Mouse (Mus musculus) CH12F3 (cell line): ENCODE results near the gene Stpg3.

Experiments
- in situ Hi-C: fragments of 300-500 bp; cut with MboI; formaldehyde crosslinking; loops from 2 replicates; pipeline ENCODE4 v1.14.3; 2020; ENCODE audit warnings: low sequenced_read_pairs

Stpg3 gene

DNA sequence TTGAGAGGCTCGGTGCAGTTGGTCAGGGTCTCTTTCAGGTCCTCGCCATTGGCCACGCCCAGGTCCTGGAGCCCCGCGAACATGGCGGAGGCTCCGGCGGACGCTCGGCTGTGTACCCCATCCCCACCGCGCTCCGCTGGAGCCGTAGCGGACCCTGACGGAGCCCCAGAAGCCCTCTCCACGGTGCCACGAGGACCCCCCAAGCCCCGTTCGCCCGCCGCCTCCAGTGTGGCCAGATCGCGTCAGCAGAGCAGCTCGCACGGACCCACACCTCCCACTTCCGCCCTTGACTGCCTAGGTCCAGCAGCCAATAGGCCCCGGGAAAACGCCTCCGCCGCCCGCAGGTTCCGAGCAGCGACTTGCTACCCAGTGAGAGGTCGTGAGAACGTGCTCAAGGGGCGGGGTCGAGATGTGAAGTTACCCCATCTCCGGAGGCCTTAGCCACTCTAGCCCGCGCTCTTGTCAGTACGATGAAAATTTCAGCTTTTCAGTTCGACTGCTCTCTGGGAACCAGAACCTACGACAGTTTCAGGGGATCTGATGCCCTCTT, 3.2 kb downstream of the Stpg3 start, which contains the start of gene Nelfb:
Gene Nelfb (minus strand): TSS at position 369 of the 550 bp plus-strand sequence.
- in situ Hi-C loops = no loop called here

DNA sequence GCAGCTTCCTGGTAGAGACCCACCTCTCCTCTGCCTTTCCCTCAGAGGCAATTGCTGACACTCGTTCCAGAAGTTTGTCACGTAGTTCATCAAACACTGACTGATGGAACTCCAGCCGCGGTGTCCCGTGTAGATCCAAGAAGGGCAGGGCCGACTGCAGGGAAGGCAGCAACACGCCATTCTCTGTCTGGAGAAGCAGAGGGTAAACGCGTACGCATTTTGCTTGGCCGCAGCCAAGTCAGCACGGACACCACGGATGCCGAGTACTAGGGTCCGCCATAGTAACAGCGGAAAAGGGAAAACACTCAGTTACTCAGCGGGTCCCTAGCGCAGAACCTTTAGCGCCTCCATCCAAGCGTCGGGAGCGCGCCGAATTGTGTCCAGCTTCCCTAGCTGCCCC, 3.8 kb downstream of the Stpg3 start:
- in situ Hi-C loops = no loop called here

DNA sequence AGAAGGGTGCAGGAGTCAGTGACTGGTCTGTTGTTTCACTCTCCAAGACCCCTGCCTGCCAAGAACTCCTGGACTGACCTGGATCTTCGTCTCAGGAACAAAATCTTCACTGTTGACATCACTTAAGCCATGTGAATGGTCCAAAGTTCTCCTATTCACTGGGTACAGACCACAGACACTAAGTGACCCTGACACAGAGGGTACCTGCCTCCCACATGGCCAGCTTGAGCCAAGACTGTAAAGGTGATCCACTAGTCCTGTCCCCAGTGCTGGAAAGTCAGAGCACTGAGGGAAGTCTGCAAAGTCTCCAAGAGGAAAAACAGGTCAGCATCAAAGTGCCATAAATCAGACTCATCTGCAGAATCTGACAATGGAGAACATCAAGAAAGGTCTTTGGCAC, 6.8 kb downstream of the Stpg3 start:
- in situ Hi-C loops = no loop called here

DNA sequence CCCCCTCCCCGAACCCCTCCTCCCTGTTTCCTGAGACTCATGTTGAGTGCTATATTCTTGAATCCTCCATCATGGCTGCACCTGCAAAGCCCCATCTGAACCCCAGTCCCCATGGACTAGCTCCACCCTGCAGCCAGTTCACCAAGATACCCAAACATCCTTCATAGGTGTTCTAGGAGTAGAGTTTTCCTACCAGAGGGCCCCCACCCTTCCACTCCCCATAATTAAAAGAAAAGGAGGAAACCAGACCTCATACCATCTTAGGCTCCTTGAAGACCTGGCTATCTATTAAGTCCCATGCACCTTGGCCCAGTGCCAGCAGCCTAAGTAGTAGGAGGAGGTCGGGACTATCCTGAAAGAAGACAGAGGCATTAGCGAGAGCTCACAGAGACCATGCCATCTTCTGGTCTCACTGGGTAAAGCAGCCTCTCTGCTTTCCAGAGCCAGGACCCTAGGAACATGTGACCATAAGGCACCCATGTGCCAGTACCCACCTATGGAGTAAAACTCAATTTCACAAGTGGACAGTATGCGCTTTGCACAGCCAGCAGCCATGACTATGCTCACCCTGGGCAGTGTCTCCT, 10.7 kb downstream of the Stpg3 start:
- in situ Hi-C loops = no loop called here

DNA sequence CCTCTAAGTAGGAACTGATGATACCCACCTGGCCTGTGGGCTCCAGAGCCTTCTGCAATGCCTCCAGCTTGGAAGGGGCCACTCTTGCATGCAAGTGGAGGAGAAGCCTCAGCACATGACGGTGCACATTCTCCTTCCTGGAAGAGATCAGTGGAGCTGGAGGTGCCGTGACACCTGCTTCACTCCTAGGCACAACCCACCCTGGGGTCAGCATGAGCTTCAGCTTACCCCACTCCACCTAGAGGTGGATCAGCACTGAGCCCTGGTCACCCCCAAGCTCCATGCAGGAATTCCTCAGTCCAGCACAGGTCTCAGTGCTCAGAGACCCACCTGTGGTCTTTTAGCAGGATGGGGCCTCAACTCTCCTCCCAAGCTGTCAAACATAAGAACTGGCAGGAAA, 13.8 kb downstream of the Stpg3 start:
- in situ Hi-C loops = no loop called here

DNA sequence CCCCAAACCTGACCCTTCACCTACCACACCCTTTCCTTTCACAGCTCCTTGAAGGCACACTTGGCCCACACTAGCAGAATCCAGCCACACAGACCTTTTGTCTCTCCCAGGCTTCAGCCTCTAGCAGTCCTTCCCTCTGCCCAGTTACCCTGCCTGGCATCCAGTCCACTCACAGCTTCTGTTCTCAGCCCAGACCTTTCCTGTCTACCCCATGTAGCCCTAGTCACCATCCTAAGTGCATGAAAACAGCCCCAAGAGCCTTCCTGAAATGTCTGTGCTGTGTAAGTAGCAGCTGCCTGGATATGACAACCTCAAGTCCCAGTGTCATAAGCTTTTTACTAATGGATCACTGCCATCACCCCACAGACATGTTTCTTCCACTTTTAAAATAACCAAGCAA, 16.5 kb downstream of the Stpg3 start:
- in situ Hi-C loops = no loop called here

DNA sequence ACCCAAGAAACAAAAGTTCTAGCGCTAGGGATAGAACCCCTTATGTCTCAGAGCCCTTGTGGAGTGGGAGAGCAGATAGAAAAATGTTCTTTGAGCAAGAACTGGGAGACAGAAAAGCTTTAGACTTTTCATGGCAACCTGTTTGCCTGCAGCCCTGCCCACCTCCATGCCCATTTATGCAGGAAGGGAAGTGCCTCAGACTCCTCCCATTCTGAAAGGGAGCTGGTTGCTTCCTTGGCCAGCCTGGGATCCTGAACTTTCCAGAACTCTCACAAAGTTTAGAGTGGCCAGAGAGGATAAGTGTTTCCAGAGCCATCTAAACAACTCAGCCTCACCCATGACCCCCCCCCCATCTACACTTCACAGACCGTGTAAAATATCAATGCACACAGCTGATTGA, 17.2 kb downstream of the Stpg3 start:
- in situ Hi-C loops = no loop called here

DNA sequence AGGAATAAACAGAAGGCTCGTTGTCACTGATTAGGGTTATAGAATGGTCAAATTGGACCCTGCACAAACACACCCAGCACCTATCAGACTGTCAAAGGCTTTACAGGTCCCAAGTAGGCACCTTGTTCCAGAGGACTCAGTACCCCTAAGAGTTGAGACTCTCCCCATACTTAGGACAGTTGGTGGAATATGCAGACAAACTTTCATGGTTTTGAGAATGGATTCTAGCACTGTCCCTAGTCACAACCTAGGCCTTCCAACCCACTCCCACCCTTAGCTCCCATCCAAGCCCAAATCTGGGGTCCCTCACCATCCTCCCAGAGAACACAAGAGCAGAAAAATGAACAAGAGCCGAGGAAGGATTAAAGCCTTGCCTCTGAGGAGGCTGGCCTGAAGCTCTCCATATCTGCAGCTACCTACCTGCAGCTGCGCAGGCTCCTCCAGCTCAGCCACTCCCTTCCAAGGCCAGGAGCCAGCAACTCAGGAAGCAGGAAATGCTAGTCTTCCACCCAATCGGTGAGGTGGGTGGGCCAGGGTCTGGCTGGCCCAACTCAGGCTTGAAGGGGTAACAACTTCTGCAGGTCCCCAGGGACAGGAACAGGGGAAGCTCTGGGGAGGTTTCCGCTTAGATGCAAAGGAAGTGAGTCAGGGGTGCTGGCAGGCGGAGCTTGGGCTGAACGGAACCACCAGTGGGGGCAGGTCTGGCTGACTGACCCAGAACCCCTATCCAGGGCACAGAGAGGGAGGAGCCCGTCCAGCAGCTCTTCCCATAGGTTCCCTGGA, 18.1 kb downstream of the Stpg3 start, which contains the start of gene Tor4a:
Gene Tor4a (minus strand): TSS at position 715 of the 783 bp plus-strand sequence.
- in situ Hi-C loops = no loop called here

DNA sequence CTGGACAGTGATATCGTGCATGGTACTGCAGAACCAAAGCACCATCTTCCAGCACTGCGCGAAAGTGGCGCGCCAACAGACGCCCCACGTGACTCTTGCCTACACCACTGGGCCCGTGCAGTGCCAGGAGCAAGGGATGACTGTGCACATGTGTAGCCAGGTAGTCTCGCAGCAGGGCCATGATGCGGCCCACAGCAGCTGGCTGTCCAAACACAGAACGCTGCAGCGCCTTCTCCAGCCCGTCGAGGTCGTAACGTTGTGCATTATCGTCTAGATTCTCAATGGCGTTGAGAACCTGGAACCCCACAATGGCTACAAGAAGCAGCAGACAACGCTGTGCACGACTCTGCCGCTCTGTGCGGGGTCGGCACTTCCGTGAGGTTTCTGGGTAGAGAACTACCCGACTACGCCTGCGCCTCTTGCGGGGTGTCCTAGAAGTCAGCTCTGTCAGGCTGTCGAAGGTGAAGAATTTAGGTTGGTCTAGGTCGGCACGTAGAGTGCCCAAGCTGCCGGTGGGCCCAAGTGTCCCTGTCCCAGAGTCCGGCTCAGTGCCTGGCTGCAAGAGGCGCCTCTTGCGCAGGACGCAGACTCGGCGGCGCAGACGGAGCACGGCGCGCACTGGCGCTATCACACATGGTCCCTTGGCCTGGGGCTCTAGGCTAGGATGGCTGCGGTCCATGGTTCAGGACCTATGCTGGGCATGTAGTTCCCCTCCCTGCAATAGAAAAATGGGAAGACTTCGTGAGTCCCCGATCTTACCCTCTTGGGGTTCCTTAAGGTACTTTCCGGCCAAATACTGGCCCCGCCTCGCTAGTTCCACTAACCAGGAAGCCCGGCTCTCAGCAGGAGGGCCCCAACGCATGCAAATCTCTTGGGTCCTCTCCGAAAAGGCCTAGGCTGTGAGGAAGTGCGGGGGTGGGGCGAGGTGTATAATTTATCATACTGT, 19.0 kb downstream of the Stpg3 start:
- in situ Hi-C loops = no loop called here

DNA sequence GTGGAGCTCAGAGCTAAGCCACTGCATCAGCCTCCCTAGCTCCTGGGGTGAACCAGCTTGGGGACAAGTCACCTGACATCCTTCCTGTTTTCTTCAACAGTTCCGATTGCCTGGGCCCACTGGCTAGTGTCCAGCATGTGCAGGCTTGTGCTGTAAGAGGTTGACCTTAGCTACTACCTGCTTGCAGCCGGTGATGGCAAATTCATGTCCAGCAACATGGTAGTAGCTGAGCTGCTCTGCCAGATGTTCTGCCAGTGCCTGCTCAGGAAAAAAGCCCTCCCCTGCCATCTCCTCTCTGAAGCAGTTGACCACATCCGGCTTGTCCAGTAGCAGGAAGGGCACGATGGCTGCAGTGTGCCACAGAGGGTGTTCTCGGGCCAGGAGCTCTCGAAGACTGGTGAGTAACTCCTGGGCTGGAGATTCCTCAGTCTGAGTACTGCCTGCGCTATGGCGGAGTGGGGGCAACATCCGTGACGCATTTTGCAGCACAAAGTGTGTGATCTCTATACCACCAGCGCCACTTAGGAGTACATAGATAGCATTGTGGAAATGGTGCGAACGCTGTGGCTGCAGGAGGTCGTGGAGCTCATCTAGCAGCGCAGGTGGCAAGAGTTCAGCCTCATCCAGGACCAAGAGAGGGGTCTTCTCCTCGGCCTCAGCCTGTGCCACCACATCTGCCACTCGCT, 19.8 kb downstream of the Stpg3 start:
- in situ Hi-C loops = no loop called here

DNA sequence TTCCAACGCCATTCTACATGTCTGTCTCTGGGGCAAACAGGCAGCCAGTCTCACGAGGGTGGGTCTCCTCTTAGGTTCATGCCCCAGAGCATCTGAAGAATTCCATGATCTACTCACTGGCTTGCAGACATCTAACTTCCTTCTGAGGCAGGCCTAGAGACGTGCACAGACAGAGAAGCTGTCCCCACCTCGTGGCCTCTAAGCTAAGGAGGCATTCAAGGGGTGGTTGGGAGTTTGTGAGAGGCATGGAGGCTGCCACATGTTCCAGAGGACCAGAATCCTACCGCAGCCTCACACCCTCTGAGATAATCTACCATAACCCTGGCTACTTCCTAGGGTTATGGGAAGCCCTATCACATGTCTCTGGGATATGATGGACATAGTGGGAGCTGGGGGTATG, 20.4 kb downstream of the Stpg3 start:
- in situ Hi-C loops = no loop called here

DNA sequence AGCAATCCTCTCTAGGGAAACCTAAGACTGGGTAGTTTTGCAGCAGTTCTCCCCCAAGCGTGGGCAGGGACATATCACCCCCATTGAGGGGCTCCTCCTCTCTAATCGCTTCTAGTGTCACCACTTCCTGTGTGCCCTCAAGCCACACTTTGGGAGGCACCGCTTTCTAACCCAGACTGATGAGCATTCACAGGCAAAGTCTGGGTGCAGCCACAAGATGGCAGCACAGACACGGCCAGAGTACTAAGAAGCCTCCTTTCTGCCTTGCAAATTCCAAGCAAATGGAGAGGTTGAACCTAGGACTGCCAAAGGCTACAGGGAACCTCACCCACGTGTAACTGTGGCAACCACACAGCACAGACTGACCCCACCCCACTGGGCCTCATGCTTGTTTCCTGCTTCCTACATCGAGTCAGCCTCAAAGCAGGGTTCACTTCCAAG, 21.1 kb downstream of the Stpg3 start:
- in situ Hi-C loops = no loop called here

DNA sequence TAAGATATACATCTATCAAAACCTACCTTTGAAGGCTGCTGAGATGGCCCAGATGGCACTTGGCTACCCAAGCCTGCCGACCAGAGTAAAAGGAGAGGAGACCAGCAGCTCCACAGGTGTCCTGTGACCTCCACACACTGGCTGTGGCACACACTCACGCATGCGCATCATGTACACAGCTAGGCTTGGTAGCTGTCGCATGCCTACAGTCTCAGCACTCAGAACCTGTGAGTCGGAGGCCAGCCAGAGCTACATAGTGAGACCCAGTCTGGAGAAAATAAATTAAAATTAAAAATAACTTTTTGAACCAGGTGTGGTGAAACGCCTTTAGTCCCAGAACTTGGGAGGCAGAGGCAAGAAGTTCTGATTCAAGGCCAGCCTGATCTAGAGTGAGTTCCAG, 26.6 kb downstream of the Stpg3 start:
- in situ Hi-C loops = no loop called here

DNA sequence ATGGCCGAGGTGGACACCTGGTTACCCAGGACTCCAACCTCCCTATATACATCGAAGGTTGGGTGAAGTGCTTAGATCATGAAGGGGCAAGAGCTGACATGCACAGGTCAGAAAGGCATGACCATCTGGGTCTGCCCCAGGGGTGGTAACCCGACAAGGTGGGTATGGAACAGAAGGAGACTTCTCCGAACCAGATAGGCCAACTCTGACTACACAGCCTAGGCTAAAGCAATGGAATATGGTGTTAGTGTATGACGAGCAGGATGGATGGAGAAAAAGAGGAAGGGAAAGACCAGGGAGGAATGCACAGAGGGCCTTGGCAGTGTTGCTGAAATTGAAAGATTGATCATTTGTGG, 27.9 kb downstream of the Stpg3 start:
- in situ Hi-C loops = no loop called here

DNA sequence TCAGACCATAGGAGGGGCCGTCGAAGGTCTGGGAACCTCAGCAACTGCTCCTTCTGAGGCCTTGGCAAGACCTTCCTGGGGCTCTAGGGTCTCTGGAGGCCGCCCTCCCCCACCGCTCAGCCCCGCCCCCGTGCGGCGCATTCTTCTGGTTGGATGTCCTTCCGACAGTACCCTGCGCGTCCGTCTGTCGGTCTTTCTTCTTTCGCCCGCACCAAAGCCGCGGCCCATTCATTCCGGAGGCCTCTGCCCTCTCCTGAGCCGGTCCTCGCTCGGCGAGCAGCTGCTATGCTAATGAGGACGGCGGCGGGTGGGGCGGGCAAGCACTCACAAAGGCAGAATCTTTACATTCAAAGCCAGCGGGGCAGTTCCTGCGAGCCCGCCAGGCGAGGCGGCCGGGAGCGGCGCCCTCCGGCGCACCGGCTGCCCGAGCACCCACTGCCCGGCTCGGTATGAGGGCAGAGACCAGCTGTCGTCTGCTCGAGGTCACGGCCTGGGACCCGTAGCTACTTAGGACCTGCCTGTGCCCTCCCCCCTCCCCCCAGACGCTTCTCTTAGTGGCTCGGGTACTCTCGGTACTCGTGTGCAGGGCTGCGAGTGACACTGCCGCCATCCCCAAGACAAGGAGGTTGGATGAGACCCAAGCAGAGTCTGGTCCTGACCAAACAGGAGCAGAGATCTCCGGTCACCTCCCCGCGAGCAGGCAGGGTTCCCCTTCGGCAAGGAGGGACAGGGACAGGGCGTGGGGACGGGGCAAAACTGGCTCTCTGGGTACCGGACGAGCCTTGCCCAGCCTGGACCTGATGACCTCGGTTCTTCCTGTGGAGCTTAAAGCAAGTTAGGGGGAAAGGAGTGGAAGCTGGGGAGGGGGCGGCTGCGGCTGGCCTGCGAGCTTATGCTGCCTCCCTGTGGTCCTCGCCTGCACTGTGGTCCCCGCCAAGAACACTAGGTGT, 28.5 kb downstream of the Stpg3 start:
- in situ Hi-C loops = no loop called here

DNA sequence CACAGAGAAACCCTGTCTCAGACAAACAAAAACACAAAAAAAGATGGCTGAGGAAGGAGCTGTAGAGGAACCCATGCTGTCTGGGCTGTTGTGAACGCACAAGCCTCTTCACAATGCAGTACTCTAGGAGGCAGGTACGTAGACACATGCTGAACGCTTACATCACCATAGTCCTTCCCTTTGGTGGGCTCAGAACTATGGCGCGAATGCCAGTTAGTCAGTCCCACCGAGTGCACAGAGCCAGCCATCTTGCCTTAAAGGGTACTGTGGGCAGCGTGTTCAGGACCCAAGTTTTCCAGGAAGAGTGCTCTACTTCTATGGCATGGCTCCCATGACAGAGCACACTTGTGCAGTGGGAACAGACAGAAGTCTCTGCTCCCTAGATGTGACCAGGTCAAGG, 29.9 kb downstream of the Stpg3 start:
- in situ Hi-C loops = no loop called here

DNA sequence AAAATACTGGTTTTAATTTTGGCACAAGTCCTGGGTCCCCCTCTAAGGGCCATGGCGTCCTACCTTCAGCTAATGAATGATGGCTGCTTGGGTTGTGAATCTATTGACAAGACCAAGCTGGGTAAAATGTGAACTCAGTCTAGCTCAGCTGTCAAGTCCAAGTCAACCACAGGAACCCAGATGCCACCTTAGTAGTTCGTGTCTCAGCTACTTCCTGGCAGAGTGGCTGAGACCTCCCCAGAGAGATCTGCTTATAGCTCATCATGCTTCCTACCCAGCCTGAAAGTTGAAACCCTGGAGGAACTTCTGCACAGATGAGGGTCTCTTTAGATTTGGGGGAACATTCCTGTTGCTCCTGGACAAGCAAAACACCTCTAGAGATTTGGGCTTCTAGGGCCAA, 31.1 kb downstream of the Stpg3 start:
- in situ Hi-C loops = no loop called here

DNA sequence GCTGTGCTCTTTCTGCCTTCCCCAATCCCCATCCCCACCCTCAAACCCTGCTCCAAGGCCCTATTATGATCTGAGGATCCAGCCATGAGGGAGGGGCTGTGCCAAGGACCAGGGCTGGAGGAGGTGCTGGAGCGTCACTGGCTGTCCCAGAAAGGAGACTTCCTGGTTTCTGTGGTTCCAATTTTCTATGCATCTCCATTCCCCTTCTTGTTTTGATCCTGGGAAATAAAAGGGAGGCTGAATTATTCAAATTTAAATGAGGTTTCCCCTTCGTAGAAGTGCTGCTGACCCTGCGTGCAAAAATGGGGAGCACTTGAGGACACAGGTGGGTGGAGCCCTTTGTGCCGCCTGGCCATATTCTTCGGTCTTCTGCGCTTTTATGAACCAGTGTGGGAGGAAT, 31.8 kb downstream of the Stpg3 start:
- in situ Hi-C loops = no loop called here

DNA sequence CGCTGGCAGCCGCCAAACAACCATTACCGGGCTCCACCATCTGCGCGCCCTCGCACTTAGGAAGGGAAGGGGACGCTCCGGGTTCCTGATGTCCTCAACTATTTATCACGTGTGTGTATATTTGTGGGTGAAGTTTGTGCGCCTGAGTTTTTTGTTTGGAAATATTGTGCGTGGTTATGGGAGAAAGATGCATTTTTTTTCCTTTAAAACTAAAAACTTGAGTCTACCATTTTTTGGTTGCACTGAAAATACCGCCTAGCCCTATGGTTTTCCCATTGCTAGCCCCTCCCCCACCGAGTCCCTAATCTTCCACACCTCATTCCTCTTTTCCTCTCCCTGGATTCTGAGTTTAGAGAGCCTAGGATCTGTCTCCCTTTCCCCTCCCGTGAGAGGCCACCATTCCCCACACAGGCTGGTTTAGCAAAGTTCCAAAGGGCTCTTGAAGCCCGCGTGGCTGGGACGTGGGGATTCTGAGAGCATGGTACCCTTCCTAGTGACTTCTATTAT, 32.5 kb downstream of the Stpg3 start:
- in situ Hi-C loops = no loop called here
